Mouse (Mus musculus) heart, postnatal 0 days (tissue): ENCODE data around the gene Muc1.

Experiments used
- CTCF ChIP-seq: IDR thresholded peaks from 2 replicates; pipeline ENCODE4 v1.5.1; 2016; ENCODE audit warnings: antibody characterized with exemption, control low read depth, low read depth
- EP300 ChIP-seq: IDR thresholded peaks from 2 replicates; pipeline ENCODE4 v1.6.1; 2016; ENCODE audit warnings: antibody characterized with exemption, low read depth

DNA sequence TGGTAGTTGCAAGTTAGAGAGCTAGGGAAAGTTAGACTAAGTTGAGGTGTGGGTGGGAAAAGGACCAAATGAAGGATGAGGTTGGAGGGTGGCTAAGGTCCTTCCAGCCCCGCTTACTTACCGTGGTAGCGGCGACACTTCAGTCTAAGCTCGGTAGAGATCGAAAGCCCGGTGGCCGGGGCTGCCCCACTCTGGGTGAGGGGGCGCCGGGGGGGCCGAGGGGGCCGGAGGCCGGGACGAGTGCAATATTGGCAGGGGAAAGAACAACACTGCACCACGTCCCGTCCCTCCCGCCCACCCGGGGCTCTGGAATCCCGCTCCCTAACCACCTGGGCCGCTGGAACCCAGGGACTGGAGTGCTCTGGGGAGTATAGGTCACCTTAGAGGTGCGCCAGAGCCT, 2.0 kb upstream of the Muc1 start, which contains the start of gene Mtx1:
- TF ChIP-seq CTCF (no peak), EP300 (no peak)
